Mouse (Mus musculus) layer of hippocampus, adult 8-10 months (tissue): ENCODE data around the gene Zcchc9. TPM values are rescaled to one million over a fixed set of nuclear protein-coding genes. Genes with fewer than 3 reads are reported as not detected.

Source experiments
- DNase-seq, 2 experiments: peaks; one replicate each; pipeline ENCODE4 v3.0.0; 2022; ENCODE audit warnings: low spot score in 2 of 2
- microRNA-seq, 2 experiments: library from miRNA; unstranded; fragments of <30 nt; microRNA quantifications; one replicate each; pipeline ENCODE4 v1.2.0; 2022
- total RNA-seq, 4 experiments: library from RNA; stranded (reverse); gene quantifications; 2 replicates each; pipeline ENCODE4 v1.2.4; 2022

Gene Zcchc9
- total RNA-seq, 4 experiments from 2014 or later = 15.1 to 22.1 (median 18.2) TPM

- no peak for DNase-seq
Measured at GRCm38 (mm10) chr13:91761654-91762445, 45.7 kb downstream of the Zcchc9 start.

GRCm38 (mm10) chr13:91760302-91761050 lies 47.0 kb downstream of the Zcchc9 start:
- no peak for DNase-seq

DNA sequence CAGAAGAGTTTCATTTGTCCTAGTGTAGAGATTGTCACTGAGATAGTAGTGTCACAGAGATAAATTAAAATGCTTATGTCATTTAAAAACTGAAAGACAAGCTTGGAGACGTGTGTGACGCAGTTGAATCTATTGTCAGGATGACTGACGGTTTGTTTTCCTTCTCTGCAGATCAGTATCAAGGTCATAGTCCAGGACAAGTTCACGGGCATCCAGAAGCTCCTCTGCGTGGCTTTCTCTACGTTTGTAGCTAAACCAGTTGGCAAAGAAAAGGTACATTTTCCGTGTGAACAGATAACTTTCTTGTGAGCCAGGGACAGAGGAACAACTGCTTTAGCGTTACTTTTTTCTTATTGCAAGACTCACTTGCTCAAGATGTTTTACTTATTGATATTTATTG lies 47.7 kb downstream of the Zcchc9 start:
- no peak for DNase-seq

- DNase-seq = no peak
Measured at GRCm38 (mm10) chr13:91758316-91759048, 49.0 kb downstream of the Zcchc9 start.

- no peak for DNase-seq
Measured at GRCm38 (mm10) chr13:91756230-91756629, 51.3 kb downstream of the Zcchc9 start.

GRCm38 (mm10) chr13:91754762-91755161 lies 52.7 kb downstream of the Zcchc9 start:
- no peak for DNase-seq

- DNase-seq = no peak
Measured at GRCm38 (mm10) chr13:91753724-91754123, 53.8 kb downstream of the Zcchc9 start.

DNA sequence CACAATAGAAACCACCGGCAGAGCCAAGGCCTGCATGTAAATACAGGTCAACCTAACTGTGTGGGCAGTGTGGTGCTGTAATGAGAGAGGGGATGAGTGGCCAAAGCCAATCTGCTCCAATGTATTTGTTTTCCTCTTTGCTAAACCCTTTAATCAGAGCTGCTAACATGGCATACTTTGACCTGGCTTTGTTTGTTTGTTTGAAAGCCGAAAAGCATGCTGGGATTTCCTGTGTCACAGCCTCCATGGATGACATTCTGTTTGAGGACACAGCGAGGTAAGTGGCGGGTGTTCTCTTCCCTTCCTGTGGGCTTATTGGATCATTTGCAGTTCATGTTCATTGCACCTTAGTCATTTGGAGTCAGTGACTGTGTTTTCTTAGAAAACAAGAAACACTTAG lies 57.5 kb downstream of the Zcchc9 start:
- no peak for DNase-seq

GRCm38 (mm10) chr13:91748401-91748800 lies 59.1 kb downstream of the Zcchc9 start:
- DNase-seq = no peak

Small RNAs within 50 kb of the gene (microRNA-seq; reads per million reads assigned to microRNA genes)
- gene Gm27656 = 0 reads per million in 2 experiments

Other genes with a start within 250 kb of the Zcchc9 start
- gene Acot12, start 66.2 kb downstream of the Zcchc9 start, total RNA-seq = 1 to 10 TPM in 1 of 4 experiments, under 1 TPM in 2, not detected in 1; 0.49 to 1.0 (median 0.52) TPM
- under 1 TPM in 3 of 4 experiments, not detected in 1; 0.25 to 0.43 (median 0.41) TPM for gene Ckmt2, start 69.2 kb upstream of the Zcchc9 start, total RNA-seq